Mouse (Mus musculus): Measurements from ENCODE around the gene Hsd11b2. TPM values are rescaled to one million over a fixed set of nuclear protein-coding genes. Genes with fewer than 3 reads are reported as not detected.

The Hsd11b2 gene
- polyA plus RNA-seq, 1 experiment = 0.90 TPM

- no peak for TF ChIP-seq POLR2A (IDR thresholded peaks at IDR 0.05; ENCODE audit: control insufficient read depth, extremely low read depth, insufficient read depth, low read length, poor library complexity)
- TF ChIP-seq CTCF (IDR thresholded peaks at IDR 0.05; ENCODE audit: borderline replicate concordance, control insufficient read depth, extremely low read depth, insufficient read depth, low read length, poor library complexity) = no peak
- no peak for DNase-seq
- H3K4me3 ChIP-seq (ENCODE audit: control insufficient read depth, insufficient read depth, low read length) = no peak overlapping the region
- 72% methylated on average over 8 of the region's 8 CpGs for whole genome bisulfite sequencing
- peaks cover 10% of the 10 kb centered on the region; the same call in 1 of the 2 replicates for H3K4me1 ChIP-seq (replicated peaks; ENCODE audit: control insufficient read depth, insufficient read depth, low read length)
- no peak overlapping the region for H3K27ac ChIP-seq (ENCODE audit: control insufficient read depth, insufficient read depth, low read length)
- H3K36me3 ChIP-seq (ENCODE audit: control insufficient read depth, insufficient read depth, low read length) = no peaks in the 10 kb centered on the region
- peaks cover 3% of the 10 kb centered on the region; the same call in 1 of the 2 replicates for H3K27me3 ChIP-seq (ENCODE audit: control insufficient read depth, insufficient read depth, low read length)
Measured at GRCm38 (mm10) chr8:105517346-105517745, 1.2 kb upstream of the Hsd11b2 start.

DNA sequence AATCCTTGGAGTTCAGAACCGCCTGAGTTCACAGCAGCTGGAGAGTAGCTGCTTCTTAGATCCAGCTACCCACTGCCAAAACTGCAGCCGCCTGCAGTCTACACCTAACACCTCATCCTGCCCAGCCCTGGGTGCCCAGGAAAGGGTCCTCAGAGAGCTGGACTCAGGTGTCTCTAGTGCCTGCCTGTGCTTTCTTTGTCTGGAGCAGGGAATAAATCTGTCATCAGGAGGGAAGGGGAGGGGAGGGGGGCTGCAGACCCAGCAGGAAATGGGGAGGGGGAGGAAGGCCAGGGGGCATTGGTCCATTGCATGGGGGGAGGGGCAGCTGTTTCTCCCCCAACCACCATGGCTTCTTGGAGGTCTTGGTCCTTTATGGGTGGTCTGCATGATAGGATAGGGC lies 1.0 kb downstream of the Hsd11b2 start:
- no peak overlapping the region for H3K27ac ChIP-seq (ENCODE audit: control insufficient read depth, insufficient read depth, low read length)
- TF ChIP-seq POLR2A (IDR thresholded peaks at IDR 0.05; ENCODE audit: control insufficient read depth, extremely low read depth, insufficient read depth, low read length, poor library complexity) (no peak), CTCF (IDR thresholded peaks at IDR 0.05; ENCODE audit: borderline replicate concordance, control insufficient read depth, extremely low read depth, insufficient read depth, low read length, poor library complexity) (no peak)
- WGBS = 29% methylated on average over 2 of the region's 2 CpGs
- DNase-seq = no peak
- peaks cover 10% of the 10 kb centered on the region; the same call in 1 of the 2 replicates for H3K4me1 ChIP-seq (replicated peaks; ENCODE audit: control insufficient read depth, insufficient read depth, low read length)
- no peaks in the 10 kb centered on the region for H3K36me3 ChIP-seq (ENCODE audit: control insufficient read depth, insufficient read depth, low read length)
- H3K27me3 ChIP-seq (ENCODE audit: control insufficient read depth, insufficient read depth, low read length) = peaks cover 3% of the 10 kb centered on the region; the same call in 1 of the 2 replicates
- H3K4me3 ChIP-seq (ENCODE audit: control insufficient read depth, insufficient read depth, low read length) = no peak overlapping the region

DNA sequence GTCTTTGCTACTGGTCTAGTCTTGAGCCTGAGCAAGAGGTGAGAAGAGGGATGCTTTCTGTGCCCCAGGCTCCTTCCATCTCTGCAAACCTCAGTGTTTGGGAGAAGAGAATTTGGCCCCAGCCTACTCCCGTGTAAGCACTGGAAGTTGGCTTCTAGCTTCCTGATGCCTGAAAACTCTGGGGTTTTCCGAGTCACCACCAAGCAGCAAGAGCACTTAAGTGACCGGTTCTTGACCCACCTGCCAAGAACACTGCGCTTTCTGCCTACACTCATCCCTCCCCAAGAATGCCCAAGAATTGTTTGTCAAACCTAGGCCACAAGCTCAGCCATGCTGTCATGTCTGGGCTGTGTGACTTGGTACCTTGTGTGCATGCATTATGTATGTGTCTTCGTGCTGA lies 2.0 kb downstream of the Hsd11b2 start:
- Histone ChIP-seq H3K27ac (ENCODE audit: control insufficient read depth, insufficient read depth, low read length) (no peak overlapping the region), H3K4me1 (replicated peaks; ENCODE audit: control insufficient read depth, insufficient read depth, low read length) (peaks cover 10% of the 10 kb centered on the region; the same call in 1 of the 2 replicates), H3K27me3 (ENCODE audit: control insufficient read depth, insufficient read depth, low read length) (peaks cover 3% of the 10 kb centered on the region; the same call in 1 of the 2 replicates), H3K36me3 (ENCODE audit: control insufficient read depth, insufficient read depth, low read length) (no peaks in the 10 kb centered on the region; the same call in 1 of the 2 replicates), H3K4me3 (ENCODE audit: control insufficient read depth, insufficient read depth, low read length) (no peak overlapping the region)
- no peak for TF ChIP-seq POLR2A (IDR thresholded peaks at IDR 0.05; ENCODE audit: control insufficient read depth, extremely low read depth, insufficient read depth, low read length, poor library complexity)
- no peak for TF ChIP-seq CTCF (IDR thresholded peaks at IDR 0.05; ENCODE audit: borderline replicate concordance, control insufficient read depth, extremely low read depth, insufficient read depth, low read length, poor library complexity)
- DNase-seq = no peak
- WGBS = 93% methylated on average over 5 of the region's 5 CpGs

DNA sequence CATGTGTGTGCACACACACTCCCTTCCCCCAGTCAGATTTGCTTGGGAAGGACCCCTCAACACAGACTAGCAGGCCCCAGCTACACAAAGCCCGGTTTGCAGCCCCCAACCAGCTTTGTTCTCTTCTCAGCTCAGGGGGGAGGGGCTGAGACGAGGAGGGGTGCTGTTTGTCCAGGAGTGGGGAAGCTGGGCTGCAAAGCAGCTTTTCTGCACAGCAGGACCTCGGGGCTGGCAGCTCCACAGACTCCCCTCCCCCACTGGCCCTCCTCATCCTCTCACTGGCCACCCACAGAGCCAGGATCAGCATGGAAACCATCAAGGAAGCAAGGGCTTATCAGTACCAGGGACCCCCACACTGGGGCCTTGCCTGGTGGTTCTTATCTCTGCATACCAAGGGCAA lies 2.5 kb downstream of the Hsd11b2 start:
- peaks cover 3% of the 10 kb centered on the region; the same call in 1 of the 2 replicates for H3K27me3 ChIP-seq (ENCODE audit: control insufficient read depth, insufficient read depth, low read length)
- H3K4me1 ChIP-seq (replicated peaks; ENCODE audit: control insufficient read depth, insufficient read depth, low read length) = peaks cover 10% of the 10 kb centered on the region; the same call in 1 of the 2 replicates
- no peak for DNase-seq
- WGBS = 83% methylated on average over 3 of the region's 3 CpGs
- no peaks in the 10 kb centered on the region; the same call in 1 of the 2 replicates for H3K36me3 ChIP-seq (ENCODE audit: control insufficient read depth, insufficient read depth, low read length)
- H3K4me3 ChIP-seq (ENCODE audit: control insufficient read depth, insufficient read depth, low read length) = no peak overlapping the region
- no peak for TF ChIP-seq CTCF (IDR thresholded peaks at IDR 0.05; ENCODE audit: borderline replicate concordance, control insufficient read depth, extremely low read depth, insufficient read depth, low read length, poor library complexity)
- TF ChIP-seq POLR2A (IDR thresholded peaks at IDR 0.05; ENCODE audit: control insufficient read depth, extremely low read depth, insufficient read depth, low read length, poor library complexity) = no peak
- H3K27ac ChIP-seq (ENCODE audit: control insufficient read depth, insufficient read depth, low read length) = no peak overlapping the region

- WGBS = 96% methylated on average over 21 of the region's 21 CpGs
- H3K4me1 ChIP-seq (replicated peaks; ENCODE audit: control insufficient read depth, insufficient read depth, low read length) = peaks cover 8% of the 10 kb centered on the region; the same call in 1 of the 2 replicates
Measured at GRCm38 (mm10) chr8:105521995-105522769, 3.6 kb downstream of the Hsd11b2 start.

GRCm38 (mm10) chr8:105522890-105523289 lies 4.3 kb downstream of the Hsd11b2 start:
- Histone ChIP-seq H3K27me3 (ENCODE audit: control insufficient read depth, insufficient read depth, low read length) (no peaks in the 10 kb centered on the region; the same call in 1 of the 2 replicates), H3K27ac (ENCODE audit: control insufficient read depth, insufficient read depth, low read length) (no peak overlapping the region), H3K4me3 (ENCODE audit: control insufficient read depth, insufficient read depth, low read length) (no peak overlapping the region), H3K4me1 (replicated peaks; ENCODE audit: control insufficient read depth, insufficient read depth, low read length) (peaks cover 8% of the 10 kb centered on the region; the same call in 1 of the 2 replicates), H3K36me3 (ENCODE audit: control insufficient read depth, insufficient read depth, low read length) (no peaks in the 10 kb centered on the region; the same call in 1 of the 2 replicates)
- no peak for DNase-seq
- WGBS = 94% methylated on average over 9 of the region's 9 CpGs
- no peak for TF ChIP-seq CTCF (IDR thresholded peaks at IDR 0.05; ENCODE audit: borderline replicate concordance, control insufficient read depth, extremely low read depth, insufficient read depth, low read length, poor library complexity)
- TF ChIP-seq POLR2A (IDR thresholded peaks at IDR 0.05; ENCODE audit: control insufficient read depth, extremely low read depth, insufficient read depth, low read length, poor library complexity) = no peak

More at GRCm38 (mm10) chr8:105521995-105522769, 3.6 kb downstream of the Hsd11b2 start:
- H3K27me3 ChIP-seq (ENCODE audit: control insufficient read depth, insufficient read depth, low read length) = peaks cover 3% of the 10 kb centered on the region; the same call in 1 of the 2 replicates
- TF ChIP-seq POLR2A (IDR thresholded peaks at IDR 0.05; ENCODE audit: control insufficient read depth, extremely low read depth, insufficient read depth, low read length, poor library complexity) (no peak), CTCF (IDR thresholded peaks at IDR 0.05; ENCODE audit: borderline replicate concordance, control insufficient read depth, extremely low read depth, insufficient read depth, low read length, poor library complexity) (no peak)
- no peak overlapping the region for H3K4me3 ChIP-seq (ENCODE audit: control insufficient read depth, insufficient read depth, low read length)
- H3K36me3 ChIP-seq (ENCODE audit: control insufficient read depth, insufficient read depth, low read length) = no peaks in the 10 kb centered on the region; the same call in 1 of the 2 replicates
- DNase-seq = no peak
- no peak overlapping the region for H3K27ac ChIP-seq (ENCODE audit: control insufficient read depth, insufficient read depth, low read length)

Measured in thymus, adult 2 months (tissue).